In the genomic region with DNA sequence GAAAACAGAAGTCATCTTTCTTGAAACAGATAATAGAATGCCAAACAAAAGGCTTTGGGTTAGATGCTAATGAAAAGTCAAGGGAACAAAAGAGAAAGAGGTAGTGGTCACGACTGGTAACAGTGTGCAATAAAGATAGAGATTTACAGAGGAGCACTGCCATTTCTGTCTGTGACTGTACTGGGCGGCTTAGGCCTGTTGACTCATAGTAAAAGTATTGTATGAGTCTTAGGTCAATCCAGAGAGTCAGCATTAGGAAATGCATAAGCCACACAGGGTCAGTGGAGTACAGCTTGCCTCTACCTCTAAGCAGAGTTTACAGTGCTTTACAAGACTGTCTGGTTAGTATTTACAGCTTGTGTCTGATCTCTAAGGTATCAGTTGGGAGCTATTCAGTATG, we compare ENCODE assay signal across 30 mouse cellular contexts. TPM values are rescaled to one million over a fixed set of nuclear protein-coding genes. Genes with fewer than 3 reads are reported as not detected.
A peak's percentile ranks its signal among the peaks of the same experiment; 100 is the strongest.
DNase-seq lines count a peak whose midpoint lies in the region; ATAC-seq and TF ChIP-seq lines count a peak whose summit lies in the region.
"Had no signal": no experiment of that assay in that cellular context is flagged by ENCODE, and none has a peak within 500 bp of the region (broad histone marks: within the 10 kb centered on the region; RNA-seq: fewer than 3 reads in every experiment).

No protein-coding gene starts in this region.

- peak; percentile 80 for TF ChIP-seq EP300 in CH12.LX (IDR thresholded peaks at IDR 0.05; ENCODE audit: low read length)
- TF ChIP-seq EP300 in stomach, postnatal 0 days (optimal IDR thresholded peaks at IDR 0.05), result no peak

- dilution Hi-C loops in CH12.LX (cut with MboI; ENCODE audit: extremely low pct_ligation_motif_present, extremely low pct_unique_long_range_greater_than_20kb, low sequenced_read_pairs), result no loop called here

- no peaks in the 10 kb centered on the region for H3K4me1 ChIP-seq in CH12.LX (ENCODE audit: control insufficient read depth in 1 of 2, insufficient read depth in 2 of 2)
- H3K4me1 ChIP-seq in embryonic fibroblast, embryonic 13.5 days (ENCODE audit: control insufficient read depth, insufficient read depth, low read length), result peaks cover 2% of the 10 kb centered on the region; the same call in 1 of the 2 replicates
- H3K4me1 ChIP-seq in stomach, postnatal 0 days (replicated peaks; ENCODE audit: control insufficient read depth, insufficient read depth), result no peaks in the 10 kb centered on the region; the same call in 1 of the 2 replicates
- H3K4me1 ChIP-seq: liver, embryonic 15.5 days; lung, embryonic 15.5 days had no signal

- no peak overlapping the region for H3K27ac ChIP-seq in CH12.LX (ENCODE audit: insufficient read depth, low read depth)
- H3K27ac ChIP-seq in embryonic fibroblast, embryonic 13.5 days (ENCODE audit: insufficient read depth, low read length), result peak overlapping the region; percentile 61
- no peak overlapping the region for H3K27ac ChIP-seq in stomach, postnatal 0 days (replicated peaks)
- H3K27ac ChIP-seq: hindbrain, embryonic 12.5 days; limb, embryonic 10.5 days; liver, embryonic 15.5 days; lung, embryonic 15.5 days; neural tube, embryonic 13.5 days had no signal

- H3K4me2 ChIP-seq in CH12.LX (ENCODE audit: insufficient read depth, low read depth, poor library complexity, severe bottlenecking), result no peak overlapping the region
- no peak overlapping the region for H3K4me2 ChIP-seq in stomach, postnatal 0 days (replicated peaks; ENCODE audit: low read depth)
- H3K4me2 ChIP-seq: heart, embryonic 12.5 days; hindbrain, embryonic 12.5 days; liver, embryonic 15.5 days; lung, embryonic 15.5 days; neural tube, embryonic 13.5 days had no signal

- H3K27me3 ChIP-seq in CH12.LX (replicated peaks), result no peaks in the 10 kb centered on the region
- H3K27me3 ChIP-seq in stomach, postnatal 0 days (ENCODE audit: control insufficient read depth, insufficient read depth, low read length), result no peaks in the 10 kb centered on the region
- H3K27me3 ChIP-seq: heart, embryonic 12.5 days; hindbrain, embryonic 12.5 days; liver, embryonic 15.5 days; lung, embryonic 15.5 days; neural tube, embryonic 13.5 days had no signal

- no peak for TF ChIP-seq POLR2A in CH12.LX (IDR thresholded peaks at IDR 0.05; ENCODE audit: low read depth, low read length)
- TF ChIP-seq POLR2A in embryonic fibroblast, embryonic 13.5 days (IDR thresholded peaks at IDR 0.05; ENCODE audit: low read depth, low read length), result no peak

- ATAC-seq in stomach, postnatal 0 days (ENCODE audit: low FRiP score, low TSS enrichment), result peak; percentile 63; the same call in 1 of the 2 replicates
- ATAC-seq: forebrain, embryonic 14.5 days had no signal

- no peaks in the 10 kb centered on the region for H3K9me3 ChIP-seq in CH12.LX (replicated peaks; ENCODE audit: low read length)
- H3K9me3 ChIP-seq in stomach, postnatal 0 days (ENCODE audit: control insufficient read depth, low read length), result no peaks in the 10 kb centered on the region
- H3K9me3 ChIP-seq: heart, embryonic 12.5 days; hindbrain, embryonic 12.5 days; limb, embryonic 10.5 days; liver, embryonic 15.5 days; lung, embryonic 15.5 days; neural tube, embryonic 13.5 days had no signal

- no peaks in the 10 kb centered on the region for H3K36me3 ChIP-seq in CH12.LX (replicated peaks in 1 of 2; ENCODE audit: control insufficient read depth in 1 of 2, insufficient read depth in 1 of 2, low read length in 1 of 2)
- H3K36me3 ChIP-seq in stomach, postnatal 0 days (ENCODE audit: control insufficient read depth, insufficient read depth, low read length), result no peaks in the 10 kb centered on the region
- H3K36me3 ChIP-seq: heart, embryonic 12.5 days; hindbrain, embryonic 12.5 days; limb, embryonic 10.5 days; liver, embryonic 15.5 days; lung, embryonic 15.5 days; neural tube, embryonic 13.5 days had no signal

- no peak overlapping the region for H3K4me3 ChIP-seq in CH12.LX (replicated peaks in 1 of 3; ENCODE audit: low read depth in 2 of 3, low read length in 2 of 3, poor library complexity in 1 of 3)
- no peak overlapping the region for H3K4me3 ChIP-seq in embryonic fibroblast, embryonic 13.5 days (ENCODE audit: insufficient read depth, low read length)
- H3K4me3 ChIP-seq in stomach, postnatal 0 days (ENCODE audit: low read depth, low read length), result no peak overlapping the region
- H3K4me3 ChIP-seq: erythroblast, embryonic 14.5 days; heart, embryonic 12.5 days; hindbrain, embryonic 12.5 days; limb, embryonic 10.5 days; liver, embryonic 15.5 days; lung, embryonic 15.5 days; neural tube, embryonic 13.5 days had no signal

- no peaks in the 10 kb centered on the region for H3K79me2 ChIP-seq in CH12.LX (replicated peaks; ENCODE audit: control insufficient read depth, extremely low read depth, insufficient read depth, poor library complexity, severe bottlenecking)

- H3K9ac ChIP-seq in CH12.LX (ENCODE audit: insufficient read depth, low read depth), result no peak overlapping the region
- no peak overlapping the region for H3K9ac ChIP-seq in stomach, postnatal 0 days (ENCODE audit: low read length)
- H3K9ac ChIP-seq: heart, embryonic 12.5 days; hindbrain, embryonic 12.5 days; liver, embryonic 15.5 days; lung, embryonic 15.5 days; neural tube, embryonic 13.5 days had no signal

- TF ChIP-seq RAD21 in CH12.LX (IDR thresholded peaks at IDR 0.05; ENCODE audit: low read depth, low read length), result no peak

- in situ Hi-C loops in CH12.LX (cut with MboI; ENCODE audit: low pct_ligation_motif_present, low pct_unique_long_range_greater_than_20kb, low sequenced_read_pairs), result no loop called here

- DNase-seq in adrenal gland, adult (ENCODE audit: inconsistent age in 2 of 2, low spot score in 1 of 2), result peak; percentile 21 to 68
- no peak for DNase-seq in adrenal gland, adult 18-20 months (ENCODE audit: low spot score in 2 of 2)
- DNase-seq in CH12.LX (ENCODE audit: extremely low read depth), result peak; percentile 26
- DNase-seq in stomach, postnatal 0 days (ENCODE audit: low spot score), result no peak
- no peak for DNase-seq in heart, postnatal 4 days
- no peak for DNase-seq in layer of hippocampus, adult 9-11 months
- DNase-seq: cerebellum, adult 18-20 months; cerebellum, postnatal 14 days; gastrocnemius, postnatal 14 days; heart, adult 11 months; heart, postnatal 14 days; kidney, adult 8-10 months; kidney, postnatal 10 days; liver; lung, postnatal 4 days; midbrain, embryonic 14.5 days; retina, postnatal 1 day; right cerebral cortex, postnatal 25 days; spleen, adult 18-20 months; thymus, postnatal 14 days had no signal

- WGBS in stomach, postnatal 0 days, result 48% methylated on average over 2 of the region's 2 CpGs

- TF ChIP-seq CTCF in CH12.LX (conservative IDR thresholded peaks at IDR 0.05 in 1 of 2, IDR thresholded peaks at IDR 0.05 in 1 of 2; ENCODE audit: low read depth in 2 of 2, low read length in 2 of 2), result no peak
- TF ChIP-seq CTCF in embryonic fibroblast, embryonic 13.5 days (IDR thresholded peaks at IDR 0.05; ENCODE audit: borderline replicate concordance, insufficient read depth, low read length), result no peak
- TF ChIP-seq CTCF in stomach, postnatal 0 days (IDR thresholded peaks at IDR 0.05; ENCODE audit: low read depth), result no peak

TF ChIP-seq in CH12.LX, 34 proteins besides CTCF, POLR2A, EP300 and RAD21:
- TF ChIP-seq ZNF384 (IDR thresholded peaks at IDR 0.05; ENCODE audit: low read depth, low read length), result no peak
- no peak for TF ChIP-seq ZMIZ1 (IDR thresholded peaks at IDR 0.05; ENCODE audit: low read depth, low read length)
- TF ChIP-seq USF2 (conservative IDR thresholded peaks at IDR 0.05; ENCODE audit: low read depth, low read length), result no peak
- TF ChIP-seq JUND (conservative IDR thresholded peaks at IDR 0.05; ENCODE audit: low read depth, low read length), result peak; percentile 68; the same call in 1 of the 2 replicates
- 0 out of 2 replicates have a peak, but pooled peaks have one; percentile 8 for TF ChIP-seq BHLHE40 (IDR thresholded peaks at IDR 0.05; ENCODE audit: low read depth, low read length)
- peak; percentile 83 for TF ChIP-seq IRF4 (IDR thresholded peaks at IDR 0.05; ENCODE audit: low read depth, low read length)
- TF ChIP-seq ETS1 (conservative IDR thresholded peaks at IDR 0.05; ENCODE audit: low read depth, low read length), result no peak
- TF ChIP-seq JUN (IDR thresholded peaks at IDR 0.05; ENCODE audit: insufficient read depth, low read depth, low read length), result peak; percentile 67; the same call in 1 of the 2 replicates

RNA-seq across cellular contexts. Expression of a gene that starts 24.6 kb away (rescaled TPM):
- 1 to 10 TPM; 4.7 to 7.1 TPM for total RNA-seq in adrenal gland, adult 18-20 months (2021)
- total RNA-seq in CH12.LX (2012; rRNA removed) (not detected in 2 replicates), CH12.LX (2014; rRNA removed) (not detected in 2 replicates)
- not detected in 2 replicates for polyA plus RNA-seq in CH12.LX (2012; ENCODE audit: insufficient read length, low read depth)
- 14.0 and 14.3 TPM in 2 replicates for polyA plus RNA-seq in embryonic fibroblast, embryonic 13.5 days (2011; ENCODE audit: insufficient read length, low read depth, missing spikeins)
- 10.4 and 11.2 TPM in 2 replicates for polyA plus RNA-seq in stomach, postnatal 0 days (2015; fragmentation: Nextera tagmentation; extraction: Ambion mirVana)
- total RNA-seq in heart, postnatal 4 days (2021), result 1 to 10 TPM; 4.2 to 5.6 TPM
- total RNA-seq: megakaryocyte-erythroid progenitor cell, adult 5-6 weeks had no signal
- polyA plus RNA-seq: erythroblast, embryonic 14.5 days had no signal

Comparison
In these comparisons a context has a peak if more than half of its experiments do, and no peak if none do; other contexts are left out.
1. DNase-seq: peak in adrenal gland, adult (2 of 2) and CH12.LX (single experiment); none in adrenal gland, adult 18-20 months (0 of 2), stomach, postnatal 0 days (single experiment), heart, postnatal 4 days (single experiment) and layer of hippocampus, adult 9-11 months (single experiment).
2. RNA of a gene that starts 24.6 kb away (total RNA-seq): 4.7 to 7.1 TPM in adrenal gland, adult 18-20 months and 4.2 to 5.6 TPM in heart, postnatal 4 days; not detected in CH12.LX; every median in the first group is over 4 times any median in the second.